Mouse (Mus musculus): ENCODE measurements around the gene Bicd2.
A peak's percentile ranks its signal among the peaks of the same experiment; 100 is the strongest.

Bicd2 gene

DNA sequence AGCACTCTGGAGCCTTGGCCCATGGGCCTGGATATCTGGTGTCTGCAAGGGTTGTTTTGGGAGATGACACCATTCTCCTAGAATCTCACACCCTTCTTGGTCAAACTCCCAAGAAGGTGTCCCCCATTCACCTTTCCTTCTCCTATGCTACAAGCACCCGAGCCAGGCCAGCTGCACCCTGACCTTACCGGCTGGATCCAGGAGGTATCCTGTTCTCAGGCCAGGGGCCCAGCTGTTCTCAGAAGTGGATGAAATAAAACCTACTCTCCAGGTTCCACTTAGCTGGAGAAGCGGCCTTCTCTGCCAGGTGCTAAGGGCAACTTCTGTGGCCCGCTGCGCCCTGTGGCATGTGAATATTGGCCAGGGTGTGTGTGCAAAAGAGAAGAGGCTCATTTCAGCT lies 16.5 kb upstream of the Bicd2 start:
- no peak for DNase-seq (ENCODE audit: low read depth in 2 of 2, low spot score in 2 of 2)

DNA sequence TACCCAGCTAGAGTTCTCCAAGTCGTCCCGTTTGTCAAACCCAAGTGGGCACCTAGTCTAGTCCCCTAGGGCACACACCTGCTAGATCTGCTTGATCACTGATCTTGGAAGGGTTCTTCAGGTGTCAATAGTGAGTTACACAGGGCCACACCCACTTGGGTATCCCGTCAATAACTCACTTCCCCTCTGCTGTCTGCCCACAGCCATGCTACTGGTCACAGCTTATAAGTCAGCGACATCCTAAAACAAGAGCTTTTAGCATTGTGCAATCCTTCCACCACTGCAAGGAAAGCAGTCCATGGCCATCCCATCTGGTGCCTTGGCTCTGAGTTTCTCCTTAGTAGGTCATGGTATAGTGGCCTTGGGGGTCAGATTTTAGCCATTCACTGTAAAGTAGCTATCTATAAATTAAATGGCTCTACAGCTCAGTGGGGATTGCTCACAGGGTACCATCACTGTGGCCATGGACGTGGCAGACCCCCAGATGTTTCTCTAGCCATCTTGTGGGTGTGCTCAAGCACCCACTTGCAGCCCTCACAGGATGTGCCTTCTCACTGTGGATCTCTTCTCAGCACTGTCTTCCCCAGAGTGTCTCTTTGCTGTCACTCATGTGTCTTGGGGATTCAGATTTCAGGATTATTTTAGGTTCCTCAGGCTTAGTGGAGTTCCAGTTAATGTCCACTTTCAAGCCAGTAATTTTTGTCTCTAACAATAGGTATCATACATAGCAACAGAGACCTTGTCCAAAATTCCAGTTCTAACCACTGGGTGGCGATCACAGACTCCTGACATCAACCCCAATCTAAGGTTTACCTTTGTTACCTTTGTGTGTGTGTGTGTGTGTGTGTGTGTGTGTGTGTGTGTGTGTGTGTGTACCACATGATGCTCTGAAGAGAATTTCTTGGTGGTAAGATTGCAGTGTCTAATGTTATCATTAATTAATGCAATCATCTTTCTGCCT lies 14.9 kb upstream of the Bicd2 start:
- DNase-seq (ENCODE audit: low read depth in 2 of 2, low spot score in 2 of 2) = peak; percentile 58 to 78

DNA sequence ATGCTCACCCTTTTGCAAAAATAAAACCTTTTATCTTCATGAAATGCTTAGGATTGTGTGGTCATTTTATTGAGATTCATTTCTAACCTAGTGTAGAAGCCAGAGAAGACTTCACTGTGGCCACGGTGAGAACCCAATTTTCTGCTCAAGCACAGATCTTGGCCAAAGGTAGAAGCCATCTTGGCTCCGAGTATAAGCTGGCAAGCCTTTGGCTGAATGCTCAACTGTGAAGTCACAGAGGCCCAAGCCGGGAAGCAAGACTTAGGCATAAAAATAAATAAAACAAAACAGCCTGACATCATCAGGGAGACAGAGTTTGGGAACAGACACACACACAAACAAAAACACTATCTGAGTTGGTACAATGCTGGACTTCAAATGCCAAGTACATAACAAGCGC lies 13.3 kb upstream of the Bicd2 start:
- DNase-seq (ENCODE audit: low read depth in 2 of 2, low spot score in 2 of 2) = no peak

DNA sequence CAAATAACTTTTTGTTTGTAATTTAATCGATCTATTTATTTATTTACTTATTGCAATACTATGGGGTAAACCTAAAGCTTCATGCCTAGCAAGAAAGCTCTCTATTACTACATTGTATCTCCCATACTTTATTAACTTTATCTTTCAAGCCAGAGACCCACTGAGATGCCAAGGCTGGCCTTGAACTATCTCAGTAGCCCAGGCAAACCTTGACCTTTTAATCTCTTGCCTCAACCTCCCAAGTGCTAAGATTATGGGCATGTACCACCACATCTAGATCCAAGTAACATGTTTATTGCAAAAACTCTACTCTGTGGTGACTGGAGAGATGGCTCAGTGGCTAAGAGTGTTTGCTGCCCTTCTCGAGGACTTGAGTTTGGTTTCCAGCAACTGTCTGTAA lies 8.1 kb upstream of the Bicd2 start:
- DNase-seq (ENCODE audit: low read depth in 2 of 2, low spot score in 2 of 2) = no peak

DNA sequence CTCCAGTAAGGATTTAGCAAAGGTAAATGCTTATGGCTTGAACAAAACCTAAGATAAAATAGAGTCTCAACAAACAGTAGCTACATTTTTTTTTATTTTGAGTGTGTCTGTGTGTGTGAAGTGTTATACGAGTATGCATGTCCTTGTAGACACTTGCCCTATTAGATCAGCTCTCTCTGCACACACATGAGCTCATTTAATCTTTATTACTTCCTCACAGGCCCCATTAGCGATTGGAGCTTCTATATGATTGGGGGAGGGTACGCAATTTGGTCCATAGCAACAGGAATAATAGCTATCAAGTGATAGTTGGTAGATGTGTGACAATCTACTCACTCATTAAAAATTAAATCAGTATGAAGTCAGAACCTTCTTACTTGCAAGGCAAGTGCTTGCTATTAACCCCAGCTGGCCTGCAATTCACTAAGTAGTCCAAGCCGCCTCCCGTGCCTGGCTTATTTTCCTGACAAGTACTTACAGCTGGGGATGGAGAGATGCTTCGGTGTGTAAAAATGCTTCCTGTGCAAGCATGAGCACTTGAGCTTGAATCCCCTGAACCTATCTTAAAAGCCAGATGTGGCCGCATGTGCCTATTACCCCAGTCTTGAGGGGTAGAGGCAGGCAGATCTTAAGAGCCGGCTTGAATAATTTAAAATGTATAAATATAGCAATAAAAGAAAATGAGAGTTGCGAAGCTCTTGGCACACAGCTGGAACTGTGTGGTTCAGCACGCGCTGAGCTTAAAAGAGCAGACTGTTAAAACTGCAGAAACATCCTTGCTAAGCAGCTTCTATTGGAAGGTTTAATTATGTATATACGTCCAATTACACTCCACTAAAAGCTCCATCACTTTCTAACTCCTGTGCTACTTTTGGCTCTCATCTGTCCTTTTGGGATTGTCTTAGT lies 6.1 kb upstream of the Bicd2 start:
- DNase-seq (ENCODE audit: low read depth in 2 of 2, low spot score in 2 of 2) = no peak

DNA sequence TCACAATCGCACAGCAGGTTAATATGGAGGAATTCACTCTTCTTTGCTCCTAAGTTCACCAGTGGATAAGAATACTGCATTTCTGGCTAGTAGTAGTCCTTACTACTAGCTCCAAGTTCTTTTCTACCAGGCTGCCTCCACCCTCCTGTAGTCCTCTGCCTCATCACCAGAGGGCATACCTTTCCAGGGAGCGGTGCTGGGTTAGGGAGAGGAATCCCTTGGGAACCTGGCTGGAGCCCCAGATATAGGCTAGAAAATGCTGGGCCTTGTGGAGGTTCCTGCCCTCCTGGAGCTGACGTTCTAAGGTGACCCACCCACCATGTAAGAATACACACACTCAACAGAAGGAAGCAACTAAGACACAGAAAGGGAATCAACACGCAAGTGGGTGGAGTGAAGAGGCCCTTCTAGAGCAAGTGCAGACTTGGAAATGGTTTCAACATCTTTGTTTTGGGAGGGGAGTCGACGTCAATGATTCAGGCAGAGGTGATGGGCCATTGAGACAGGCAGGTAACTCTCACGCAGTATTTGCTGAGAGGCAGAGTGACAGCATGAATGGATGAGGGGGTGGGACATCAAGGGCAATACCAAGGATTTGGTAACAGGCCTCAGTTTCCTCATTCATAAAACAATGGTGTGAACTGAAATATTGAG lies 2.4 kb upstream of the Bicd2 start:
- no peak for DNase-seq (ENCODE audit: low read depth in 2 of 2, low spot score in 2 of 2)

DNA sequence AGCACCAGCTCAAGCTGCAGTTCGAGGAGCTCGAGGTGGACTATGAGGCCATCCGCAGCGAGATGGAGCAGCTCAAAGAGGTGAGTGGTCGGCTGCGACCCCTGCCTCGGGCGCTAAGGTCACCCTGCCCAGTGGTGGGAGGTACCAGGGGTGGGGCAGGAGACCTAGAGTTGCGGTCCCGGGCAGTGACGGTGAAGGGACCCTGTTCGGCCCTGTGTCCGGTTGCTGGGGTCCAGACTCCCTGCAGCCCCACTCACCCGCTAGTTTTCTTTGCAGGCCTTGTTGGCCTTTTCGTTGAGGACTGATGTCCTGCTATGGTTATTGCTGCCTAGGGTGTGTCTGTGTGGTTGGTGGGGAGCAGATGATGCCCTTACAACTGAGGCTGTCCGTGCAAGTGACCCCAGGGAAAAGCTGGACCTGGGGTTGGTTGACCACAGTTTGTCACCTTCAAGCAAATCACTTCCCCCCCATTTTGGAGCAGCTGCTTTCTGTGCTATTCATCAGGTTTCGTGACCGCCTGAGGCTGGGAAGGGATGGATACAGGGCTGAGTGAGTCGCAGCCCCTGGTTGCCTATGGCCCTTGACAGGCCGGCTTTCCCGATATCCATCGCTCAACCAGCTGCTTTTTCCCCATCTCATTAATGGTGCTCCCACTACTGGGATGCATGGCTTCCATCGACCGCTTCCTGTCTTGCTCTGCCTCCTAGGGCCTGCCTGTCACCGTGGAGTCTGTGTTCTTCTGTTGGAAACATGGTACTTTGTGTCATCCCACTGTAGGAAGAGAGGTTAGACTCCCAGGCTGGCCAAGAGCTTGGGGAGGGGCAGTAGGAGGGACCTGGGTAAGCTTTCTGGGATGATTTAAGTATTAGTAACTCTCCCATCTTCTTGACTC lies 692 bp downstream of the Bicd2 start:
- no peak for DNase-seq (ENCODE audit: low read depth in 2 of 2, low spot score in 2 of 2)

DNA sequence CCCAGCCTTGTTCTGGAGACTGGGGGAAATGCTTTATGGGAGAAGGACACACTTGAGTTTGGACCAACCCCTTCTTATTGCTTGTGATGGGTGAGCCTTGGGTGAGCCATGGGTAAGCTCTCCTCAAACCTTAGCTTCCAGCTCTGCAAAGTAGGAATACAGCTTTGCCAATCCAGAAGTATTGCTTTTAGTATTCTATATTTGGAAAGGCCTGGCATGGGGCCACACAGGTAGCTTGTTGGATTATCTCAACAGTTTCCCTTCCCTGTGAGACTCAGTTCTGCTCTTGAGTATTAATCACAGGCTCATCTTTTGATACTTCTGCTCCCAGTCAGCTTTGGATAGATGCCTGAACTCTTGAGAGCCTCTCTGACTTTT lies 1.3 kb downstream of the Bicd2 start:
- DNase-seq (ENCODE audit: low read depth in 2 of 2, low spot score in 2 of 2) = no peak

DNA sequence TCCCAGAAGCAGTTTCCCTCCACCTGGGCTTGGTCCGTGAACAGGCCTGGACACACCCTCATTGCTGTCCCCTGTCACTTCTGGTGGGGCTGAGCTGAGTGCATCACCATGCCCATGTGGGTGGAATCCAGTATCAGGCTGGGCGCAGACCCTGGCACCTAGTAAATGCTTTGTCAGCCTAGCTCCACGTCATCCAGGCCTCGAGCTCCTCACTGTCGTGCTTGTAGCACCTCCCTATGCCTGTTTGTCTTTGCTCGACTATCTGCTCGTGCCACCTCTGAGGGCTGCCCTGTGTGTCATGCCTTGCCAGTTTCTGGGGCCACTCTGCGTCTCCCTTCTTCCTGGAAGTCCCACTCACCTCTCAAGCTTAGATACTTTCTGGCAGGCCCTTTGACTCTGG lies 3.2 kb downstream of the Bicd2 start:
- DNase-seq (ENCODE audit: low read depth in 2 of 2, low spot score in 2 of 2) = no peak

DNA sequence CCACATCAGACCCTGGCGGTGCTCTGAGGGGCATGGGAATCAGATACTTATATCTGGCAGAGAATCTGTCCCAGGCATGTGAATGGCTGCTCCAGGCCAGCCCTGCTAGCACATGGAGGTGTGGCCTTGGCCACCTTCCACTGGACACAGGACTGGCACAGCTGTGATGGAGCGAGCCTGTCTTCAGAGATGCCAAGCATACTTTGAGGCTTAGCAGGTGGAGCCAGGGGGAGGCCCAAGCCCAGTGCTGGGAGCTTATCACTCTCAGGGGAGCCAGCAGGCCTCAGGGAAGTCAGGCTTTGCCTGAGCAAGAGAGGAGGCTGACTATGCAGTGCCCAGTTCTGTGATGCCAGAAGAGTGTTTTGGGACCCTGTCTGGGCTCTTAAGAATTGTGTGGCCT lies 4.1 kb downstream of the Bicd2 start:
- DNase-seq (ENCODE audit: low read depth in 2 of 2, low spot score in 2 of 2) = no peak

DNA sequence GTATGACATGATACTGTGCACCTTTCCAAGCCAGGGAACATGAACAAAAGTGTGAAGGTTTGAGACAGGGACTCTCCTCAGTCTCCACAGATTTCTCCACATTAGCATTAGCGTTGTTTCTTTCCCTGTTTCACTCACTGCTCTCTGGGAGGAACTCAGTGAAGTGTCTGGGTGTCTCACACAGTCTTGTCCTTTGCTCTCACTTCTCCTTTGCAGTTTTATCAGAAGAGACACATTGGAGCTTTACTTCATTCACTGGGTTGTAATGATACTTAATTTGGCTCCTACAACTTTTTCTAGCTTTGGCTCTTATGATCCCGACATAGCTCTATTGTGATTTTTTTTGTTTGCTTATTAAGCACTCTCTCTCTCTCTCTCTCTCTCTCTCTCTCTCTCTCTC lies 7.1 kb downstream of the Bicd2 start:
- no peak for DNase-seq (ENCODE audit: low read depth in 2 of 2, low spot score in 2 of 2)

DNA sequence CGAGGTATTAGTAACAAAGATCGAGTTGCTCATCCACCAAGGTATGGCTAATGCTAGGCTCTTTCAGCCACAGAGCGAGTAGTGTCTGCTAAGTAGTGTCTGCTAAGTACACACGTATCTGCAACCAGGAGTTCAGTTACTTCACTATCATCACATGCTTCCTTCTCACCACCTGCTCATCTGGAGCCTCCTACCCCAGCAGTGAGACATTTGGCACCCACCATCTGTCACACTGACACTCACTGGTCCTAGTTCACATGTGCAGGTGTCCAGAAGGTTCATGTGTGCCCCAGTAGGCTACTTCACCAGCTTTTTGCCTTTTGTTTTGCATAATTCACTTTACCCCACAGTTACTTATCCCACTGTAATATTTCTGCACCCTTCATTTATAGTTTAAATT lies 8.0 kb downstream of the Bicd2 start:
- DNase-seq (ENCODE audit: low read depth in 2 of 2, low spot score in 2 of 2) = no peak

DNA sequence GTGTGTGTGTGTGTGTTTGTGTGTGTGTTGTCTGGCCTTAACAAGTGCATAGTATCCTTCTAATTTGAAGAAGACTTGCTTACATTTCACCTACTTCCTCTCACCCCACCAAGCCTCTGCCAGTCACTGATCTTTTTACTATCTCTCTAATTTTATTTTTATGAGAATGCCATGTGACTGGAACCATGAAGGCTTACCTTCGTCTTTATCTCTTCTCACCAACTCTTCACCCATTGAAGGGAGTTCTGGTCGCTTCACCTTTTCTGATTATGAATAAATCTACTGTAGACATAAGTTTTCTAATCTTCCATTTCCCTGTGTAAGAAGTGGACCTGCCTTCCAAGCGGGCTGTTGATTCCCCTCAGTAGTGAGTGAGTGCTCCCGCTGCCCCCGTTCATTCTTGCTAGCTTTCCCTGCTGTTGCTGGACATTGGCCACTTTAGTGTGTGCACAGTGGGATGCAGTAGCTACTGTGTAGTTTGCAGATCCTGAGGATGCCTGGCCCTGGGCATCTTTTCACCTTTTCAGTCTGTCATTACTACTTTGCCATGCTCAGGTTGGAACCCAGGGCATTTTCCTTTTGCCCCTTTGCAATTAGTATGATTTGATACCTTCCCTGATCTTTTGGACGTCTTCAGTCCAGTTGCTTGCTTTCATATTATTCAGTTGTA lies 8.6 kb downstream of the Bicd2 start:
- DNase-seq (ENCODE audit: low read depth in 2 of 2, low spot score in 2 of 2) = no peak

DNA sequence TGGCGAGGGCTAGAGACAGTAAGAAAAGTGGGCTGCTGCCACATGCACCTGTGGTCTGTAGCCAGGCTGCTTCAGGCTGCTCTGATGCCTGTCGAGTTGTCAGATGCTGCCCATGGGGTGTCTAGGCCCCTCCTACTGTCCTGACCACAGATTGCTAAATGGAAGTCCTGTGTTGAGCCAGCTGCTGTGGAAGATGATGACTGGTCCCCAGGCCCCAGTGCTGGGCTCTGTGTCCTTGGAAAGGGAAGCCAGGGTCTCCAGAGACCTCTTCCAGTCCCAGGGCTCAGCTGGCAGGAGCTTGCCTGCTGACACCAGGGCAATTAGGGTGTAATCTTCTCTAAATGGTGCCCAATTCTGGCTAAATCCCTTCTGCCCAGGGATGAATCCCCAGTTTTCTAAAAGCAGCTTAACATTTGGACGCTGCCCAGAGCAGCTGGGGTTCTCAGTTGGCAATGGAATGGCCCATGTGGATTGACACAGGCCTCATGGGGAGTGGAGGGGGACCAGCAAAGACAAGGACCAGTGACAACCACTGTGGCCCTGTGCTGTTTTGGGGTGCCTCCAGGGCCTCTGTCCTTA lies 11.3 kb downstream of the Bicd2 start:
- DNase-seq (ENCODE audit: low read depth in 2 of 2, low spot score in 2 of 2) = no peak

DNA sequence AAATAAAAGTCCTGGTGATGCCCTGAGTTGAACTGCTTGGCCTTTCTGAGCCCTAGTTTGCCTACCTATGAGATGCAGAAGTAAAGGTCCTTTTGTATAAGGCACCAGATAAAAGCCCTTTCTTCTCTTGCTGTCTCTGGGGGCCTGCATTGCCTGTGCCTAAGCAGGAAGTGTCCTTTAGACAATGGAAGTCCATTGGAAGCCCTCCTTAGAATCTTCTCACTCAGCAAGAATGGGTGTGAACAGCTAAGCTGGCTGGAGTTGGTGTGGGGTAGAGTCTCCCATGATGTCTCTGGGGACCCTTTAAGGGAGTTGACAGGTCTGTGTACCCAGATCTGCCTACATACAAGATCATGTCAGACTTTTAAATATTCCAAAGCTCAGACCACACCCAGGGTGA lies 12.0 kb downstream of the Bicd2 start:
- DNase-seq (ENCODE audit: low read depth in 2 of 2, low spot score in 2 of 2) = no peak

DNA sequence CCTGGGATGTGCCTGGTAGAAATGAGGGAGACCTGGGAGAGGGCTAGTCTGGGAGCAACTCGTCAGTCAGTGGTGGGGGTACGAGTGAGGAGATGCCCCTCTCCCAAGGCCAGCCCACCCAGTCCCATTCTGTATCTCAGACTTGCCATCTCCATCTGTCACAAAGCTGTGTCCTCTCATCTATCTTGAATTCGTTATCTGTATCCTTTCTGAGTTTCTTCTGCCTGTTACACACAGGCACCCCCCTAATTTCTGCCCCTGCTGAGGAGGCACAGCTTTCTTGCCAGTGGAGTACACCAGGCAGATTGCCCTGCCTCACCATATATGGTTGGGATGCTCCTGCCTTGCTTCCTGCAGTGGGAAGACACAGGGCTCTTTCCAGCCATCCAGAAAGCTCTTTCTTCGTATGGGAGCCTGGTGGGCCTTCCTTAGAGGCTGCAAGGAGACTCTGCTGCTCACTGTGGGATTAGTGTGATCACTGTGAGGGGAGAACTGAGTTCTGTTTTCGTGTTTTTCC lies 12.7 kb downstream of the Bicd2 start:
- no peak for DNase-seq (ENCODE audit: low read depth in 2 of 2, low spot score in 2 of 2)

DNA sequence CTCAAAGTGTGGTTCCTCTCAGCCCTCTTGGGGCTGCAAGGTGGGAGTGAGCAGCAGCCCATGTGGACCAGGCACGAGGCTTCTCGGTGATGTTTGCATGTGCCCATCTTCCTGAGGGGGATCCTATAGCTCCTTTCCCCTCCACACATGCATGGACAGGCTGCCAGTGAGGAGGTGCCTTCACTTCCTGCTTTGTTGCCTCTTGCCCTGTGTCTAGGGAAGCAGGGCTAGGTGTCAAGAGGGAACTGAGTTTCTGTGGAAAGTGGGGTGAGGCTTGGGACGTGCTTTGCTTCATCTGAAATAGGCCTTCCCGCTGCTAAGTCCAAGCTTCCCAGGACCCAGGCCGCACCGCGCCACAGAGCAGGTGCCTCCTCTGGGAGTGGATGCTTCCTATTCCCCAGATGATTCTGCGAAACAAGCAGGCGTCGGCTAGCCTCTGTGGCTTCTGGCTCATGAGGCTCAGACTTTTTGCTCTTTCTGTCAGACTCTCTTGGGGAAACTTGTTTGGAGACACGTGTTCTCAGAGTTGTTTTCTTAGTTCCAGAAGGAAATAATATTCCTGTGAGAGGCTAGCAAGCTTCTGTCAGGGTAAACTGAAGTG lies 14.2 kb downstream of the Bicd2 start:
- no peak for DNase-seq (ENCODE audit: low read depth in 2 of 2, low spot score in 2 of 2)

DNA sequence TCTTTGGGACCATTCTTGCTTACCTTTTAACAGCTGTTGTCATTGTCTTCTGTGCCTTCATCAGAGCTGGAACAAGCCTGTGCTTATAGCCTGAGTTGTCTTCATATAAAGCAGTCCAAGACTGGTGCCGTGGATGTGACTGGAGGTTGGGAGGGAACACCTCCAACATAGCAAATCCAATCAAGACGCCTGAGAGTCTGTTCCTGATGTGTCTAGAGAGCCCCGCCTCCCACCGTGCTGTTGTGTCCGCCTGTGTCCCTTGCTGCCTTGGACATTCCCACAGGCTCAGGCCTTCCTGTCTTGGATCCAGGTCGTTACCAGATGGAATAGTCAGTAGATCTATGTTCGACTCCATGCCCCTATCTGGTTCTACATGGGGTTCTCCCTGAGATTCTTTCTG lies 14.7 kb downstream of the Bicd2 start:
- DNase-seq (ENCODE audit: low read depth in 2 of 2, low spot score in 2 of 2) = no peak

DNA sequence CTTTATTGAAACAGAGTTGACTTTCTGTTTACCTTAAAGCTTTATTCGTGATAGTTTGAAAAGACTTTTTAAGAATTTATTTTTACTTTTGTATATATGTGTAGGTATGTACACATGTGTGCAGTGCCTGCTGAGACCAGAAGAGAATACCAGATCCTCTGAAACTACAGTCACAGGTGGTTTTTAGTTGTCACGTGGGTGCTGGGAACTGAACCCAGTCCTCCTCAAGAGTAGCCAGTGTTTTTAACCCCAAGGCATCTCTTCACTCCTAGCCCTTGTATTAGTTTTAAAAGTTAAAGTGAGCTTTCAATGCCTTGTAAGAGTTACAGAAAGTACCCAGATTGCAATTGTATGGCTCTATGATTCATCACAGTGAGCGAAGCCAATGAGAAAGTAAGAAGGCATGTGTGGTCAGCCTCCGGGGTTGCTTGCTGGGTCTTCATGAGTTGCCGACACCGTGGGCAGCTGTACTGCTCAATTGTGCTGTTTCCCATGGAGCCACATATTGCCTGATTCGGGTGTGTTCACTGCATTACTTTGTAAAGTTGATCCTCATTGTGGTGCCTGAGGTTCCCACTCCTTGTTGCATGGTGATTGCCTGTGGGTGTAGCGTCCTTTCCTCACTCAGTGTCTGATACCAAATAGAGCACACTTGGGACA lies 16.1 kb downstream of the Bicd2 start:
- no peak for DNase-seq (ENCODE audit: low read depth in 2 of 2, low spot score in 2 of 2)
